Mouse (Mus musculus) retina, embryonic 14.5 days (tissue): ENCODE results near the gene H2-DMa.

Experiments
- DNase-seq: peaks from one replicate; pipeline ENCODE4 v3.0.0-alpha.2; 2015; ENCODE audit warnings: low spot score

H2-DMa gene

GRCm38 (mm10) chr17:34119249-34120179 lies at the start of gene H2-DMa:
H2-DMa (plus strand) TSS chr17:34119541.
- peak; percentile 99 for DNase-seq

GRCm38 (mm10) chr17:34072091-34072490 lies 47.2 kb upstream of the H2-DMa start:
- DNase-seq = no peak

DNA sequence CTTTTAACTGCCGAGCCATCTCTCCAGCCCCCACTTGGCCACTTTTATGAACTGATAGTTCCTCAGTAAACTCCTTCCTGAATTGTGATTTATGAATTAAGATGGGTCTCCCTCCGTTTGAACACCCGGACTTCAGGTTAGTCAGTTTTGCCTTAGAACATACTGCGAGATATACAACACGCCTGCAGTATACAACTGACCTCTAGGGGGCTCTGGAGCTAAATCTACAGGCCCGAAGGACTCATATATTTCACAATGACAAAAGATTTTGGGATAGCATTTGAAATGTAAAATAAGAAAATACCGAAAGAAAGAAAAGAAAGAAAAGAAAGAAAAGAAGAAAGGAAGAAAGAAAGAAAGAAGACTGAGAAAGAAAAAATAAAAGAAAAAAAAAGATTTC lies 44.1 kb upstream of the H2-DMa start:
- peak; percentile 81 for DNase-seq

GRCm38 (mm10) chr17:34077549-34077948 lies 41.8 kb upstream of the H2-DMa start:
- DNase-seq = peak; percentile 95

GRCm38 (mm10) chr17:34078148-34078547 lies 41.2 kb upstream of the H2-DMa start:
- DNase-seq = no peak

DNA sequence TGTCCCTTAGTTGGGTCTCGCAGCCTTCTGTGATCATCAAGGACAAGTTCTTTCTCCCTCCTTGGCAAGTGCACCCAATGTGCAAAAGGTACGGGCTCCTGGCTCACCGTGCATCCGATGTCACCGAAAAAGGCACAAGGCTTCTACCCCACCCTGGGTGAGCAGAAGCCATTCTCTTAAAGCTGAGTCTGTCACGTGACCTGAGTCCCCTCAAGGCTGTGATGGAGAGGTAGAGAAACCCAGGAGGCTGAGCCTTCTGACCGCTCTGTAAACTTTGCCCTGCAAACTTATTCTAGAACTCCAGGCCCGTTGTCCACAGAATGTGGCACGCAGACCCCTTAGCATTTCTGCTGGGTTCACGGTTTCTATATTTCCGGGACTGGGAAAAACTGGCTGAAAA lies 40.3 kb upstream of the H2-DMa start:
- no peak for DNase-seq

- peak; percentile 55 for DNase-seq
Measured at GRCm38 (mm10) chr17:34079621-34080020, 39.7 kb upstream of the H2-DMa start.

DNA sequence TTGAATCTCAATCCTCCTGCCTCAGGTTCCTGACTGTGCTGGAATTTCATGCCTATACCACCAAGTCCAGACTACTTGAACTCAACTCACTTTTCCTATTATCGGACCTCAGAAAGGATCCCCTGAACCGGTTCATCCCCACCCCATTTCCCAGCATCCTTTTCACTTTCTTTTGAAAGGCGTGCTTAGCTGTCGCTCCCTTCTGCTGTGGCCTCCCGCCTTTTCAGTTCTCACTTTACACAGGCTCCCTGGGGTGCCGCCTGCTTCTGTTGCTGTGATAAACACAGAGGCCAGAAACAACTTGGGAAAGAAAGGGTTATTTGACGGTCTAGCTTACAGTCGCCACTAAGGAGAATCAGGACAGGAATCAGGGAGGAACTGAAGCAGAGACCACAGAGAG lies 36.2 kb upstream of the H2-DMa start:
- DNase-seq = no peak

GRCm38 (mm10) chr17:34087386-34087785 lies 32.0 kb upstream of the H2-DMa start:
- no peak for DNase-seq

DNA sequence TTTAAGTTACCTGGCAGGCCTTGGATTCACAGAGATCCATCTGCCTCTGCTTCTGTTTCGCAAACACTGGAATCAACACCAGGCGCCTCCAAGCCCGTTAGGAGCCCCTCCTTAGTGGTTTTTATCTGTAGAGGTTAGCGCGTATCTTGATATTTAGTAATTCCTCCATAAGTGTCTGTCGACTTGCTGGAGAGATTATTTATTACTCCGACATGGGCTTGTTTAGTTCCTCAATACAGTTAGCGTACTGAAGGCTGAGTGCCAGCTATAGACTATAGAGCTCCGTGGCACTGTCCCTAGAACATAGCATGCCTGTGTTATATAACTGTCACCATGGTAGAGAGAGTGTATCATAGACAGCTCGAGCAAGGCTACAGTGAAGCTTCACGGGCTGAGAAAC lies 31.2 kb upstream of the H2-DMa start:
- no peak for DNase-seq

DNA sequence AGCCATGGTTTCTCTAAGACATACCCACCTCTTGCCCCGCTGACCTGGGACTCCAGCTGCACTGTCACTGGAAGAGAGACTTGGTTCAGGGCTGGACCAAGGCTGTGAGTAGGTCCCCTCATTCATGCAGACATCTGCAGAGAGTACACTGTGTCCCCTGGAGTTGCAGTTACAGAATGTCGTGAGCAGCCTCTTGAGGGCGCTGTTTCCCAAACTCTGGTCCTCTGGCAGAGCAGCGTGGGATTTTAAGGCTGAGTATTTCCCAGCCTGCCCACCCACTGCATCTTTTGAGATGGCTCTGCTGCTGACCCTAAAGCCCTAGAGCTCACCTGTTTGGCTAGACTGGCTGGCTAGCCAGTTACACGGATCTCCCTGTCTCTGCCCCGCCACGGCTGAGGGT lies 28.4 kb upstream of the H2-DMa start:
- peak; percentile 46 for DNase-seq

DNA sequence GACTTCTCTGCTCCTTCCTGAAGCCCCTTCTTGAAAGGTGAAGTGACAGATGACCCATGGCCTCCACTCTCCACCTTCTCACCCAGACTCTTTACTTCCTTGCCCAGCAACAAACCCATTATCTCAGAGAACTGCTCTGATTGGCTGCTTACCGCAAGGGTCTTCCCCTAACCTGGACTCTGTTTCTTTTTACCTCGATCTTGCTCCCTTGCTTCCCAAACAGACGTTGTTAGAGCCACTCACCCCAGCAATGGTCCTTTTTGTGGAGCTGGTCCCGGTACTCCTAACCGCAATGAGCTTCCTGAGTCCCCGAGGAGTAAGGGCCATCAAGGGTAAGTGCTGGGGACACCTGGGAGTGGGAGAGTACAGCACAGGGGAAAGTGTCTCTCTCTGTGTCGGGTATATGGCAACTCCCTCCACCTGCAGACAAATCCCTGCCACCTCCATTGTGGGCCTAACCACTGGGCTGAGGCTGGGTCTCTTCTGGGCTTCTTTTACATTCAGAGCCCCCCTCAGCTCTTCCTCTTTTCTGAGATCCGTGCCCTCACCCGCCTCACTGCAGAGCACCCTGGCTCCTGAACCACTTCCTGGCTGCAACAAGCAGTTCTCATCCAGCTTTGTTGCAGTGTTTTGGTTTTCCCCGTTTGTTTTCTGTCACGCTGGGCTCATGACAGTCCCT lies 27.0 kb upstream of the H2-DMa start, which contains the start of gene H2-Oa:
TSS of gene H2-Oa (plus strand) at position 144 of the 679 bp plus-strand sequence.
- no peak for DNase-seq

DNA sequence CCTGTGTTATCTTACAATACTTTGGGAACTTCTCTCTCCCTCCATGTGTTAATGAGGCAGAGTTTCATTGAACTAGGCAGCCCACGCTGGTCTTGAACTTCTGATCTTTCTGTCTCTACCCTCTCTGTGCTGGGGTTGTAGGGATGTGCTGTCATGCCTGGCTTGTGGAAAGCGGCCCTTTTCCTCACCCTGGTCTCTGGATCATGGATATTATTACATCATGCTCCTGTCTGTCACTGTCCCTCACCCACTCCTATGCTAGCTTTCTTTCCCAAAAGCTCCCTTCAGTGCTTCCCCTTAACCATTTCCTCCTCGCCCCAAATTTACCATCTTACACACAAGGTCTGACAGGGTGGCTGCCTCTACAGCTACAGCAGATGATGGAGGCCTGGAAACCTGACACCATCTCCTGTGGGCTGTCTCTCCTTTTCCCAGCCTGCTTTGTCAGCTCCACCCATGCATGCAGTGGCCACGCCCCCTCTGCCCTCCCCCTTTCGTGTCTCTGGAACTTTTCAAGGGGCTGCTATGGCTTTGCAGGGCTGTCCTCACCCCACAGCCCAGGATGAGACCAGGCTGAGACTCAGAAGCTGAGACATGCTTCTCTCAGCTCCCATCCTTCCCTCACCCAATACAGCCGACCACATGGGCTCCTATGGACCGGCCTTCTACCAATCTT lies 26.0 kb upstream of the H2-DMa start:
- peak; percentile 73 for DNase-seq

DNA sequence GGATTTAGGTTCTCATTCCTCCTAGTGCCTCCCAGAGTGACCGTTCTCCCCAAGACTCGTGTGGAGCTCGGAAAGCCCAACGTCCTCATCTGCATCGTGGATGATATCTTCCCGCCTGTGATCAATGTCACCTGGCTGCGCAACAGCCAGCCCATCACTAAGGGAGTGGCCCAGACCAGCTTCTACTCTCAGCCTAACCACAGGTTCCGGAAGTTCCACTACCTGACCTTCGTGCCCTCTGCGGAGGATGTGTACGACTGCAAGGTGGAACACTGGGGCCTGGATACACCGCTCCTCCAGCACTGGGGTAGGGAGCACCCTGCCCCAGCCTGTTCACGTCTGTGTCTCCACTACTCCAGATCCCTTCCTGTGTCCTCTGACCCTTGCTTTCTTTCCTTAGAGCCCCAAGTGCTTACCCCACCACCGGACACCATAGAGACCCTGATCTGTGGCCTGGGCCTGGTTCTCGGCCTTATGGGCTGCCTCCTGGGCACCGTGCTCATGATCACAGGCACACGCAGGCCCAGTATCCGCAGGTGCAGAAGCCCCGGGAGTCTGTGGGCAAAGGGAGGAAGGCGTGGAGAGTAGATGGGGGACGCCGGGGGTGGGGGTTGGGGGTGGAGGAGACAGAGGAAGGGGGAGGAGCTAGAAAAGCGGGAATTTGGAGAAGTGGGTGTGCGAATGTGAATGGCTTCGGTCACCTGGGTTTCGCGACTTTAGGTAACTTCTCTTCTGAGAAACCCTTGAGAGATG lies 24.9 kb upstream of the H2-DMa start:
- DNase-seq = no peak

- no peak for DNase-seq
Measured at GRCm38 (mm10) chr17:34096497-34097010, 22.8 kb upstream of the H2-DMa start.

DNA sequence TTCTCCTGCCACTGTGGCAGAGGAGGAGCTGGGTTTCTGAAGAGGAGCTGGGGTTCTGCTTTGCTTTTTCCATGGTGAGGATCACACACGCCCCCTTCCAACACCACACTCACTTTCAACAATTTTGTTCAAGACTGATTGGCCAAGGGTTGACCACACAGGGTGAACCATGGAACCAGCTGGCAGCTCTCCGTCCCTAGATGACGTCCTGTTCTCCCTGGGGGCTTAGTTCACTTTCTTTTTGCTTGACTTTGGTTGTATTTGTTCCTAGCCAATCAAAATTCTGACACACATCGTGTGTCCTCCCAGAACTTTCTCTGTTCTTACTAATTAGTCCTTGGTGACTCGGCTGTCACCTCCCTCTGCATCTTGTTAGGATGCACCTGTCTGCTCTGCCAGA lies 22.1 kb upstream of the H2-DMa start:
- no peak for DNase-seq

DNA sequence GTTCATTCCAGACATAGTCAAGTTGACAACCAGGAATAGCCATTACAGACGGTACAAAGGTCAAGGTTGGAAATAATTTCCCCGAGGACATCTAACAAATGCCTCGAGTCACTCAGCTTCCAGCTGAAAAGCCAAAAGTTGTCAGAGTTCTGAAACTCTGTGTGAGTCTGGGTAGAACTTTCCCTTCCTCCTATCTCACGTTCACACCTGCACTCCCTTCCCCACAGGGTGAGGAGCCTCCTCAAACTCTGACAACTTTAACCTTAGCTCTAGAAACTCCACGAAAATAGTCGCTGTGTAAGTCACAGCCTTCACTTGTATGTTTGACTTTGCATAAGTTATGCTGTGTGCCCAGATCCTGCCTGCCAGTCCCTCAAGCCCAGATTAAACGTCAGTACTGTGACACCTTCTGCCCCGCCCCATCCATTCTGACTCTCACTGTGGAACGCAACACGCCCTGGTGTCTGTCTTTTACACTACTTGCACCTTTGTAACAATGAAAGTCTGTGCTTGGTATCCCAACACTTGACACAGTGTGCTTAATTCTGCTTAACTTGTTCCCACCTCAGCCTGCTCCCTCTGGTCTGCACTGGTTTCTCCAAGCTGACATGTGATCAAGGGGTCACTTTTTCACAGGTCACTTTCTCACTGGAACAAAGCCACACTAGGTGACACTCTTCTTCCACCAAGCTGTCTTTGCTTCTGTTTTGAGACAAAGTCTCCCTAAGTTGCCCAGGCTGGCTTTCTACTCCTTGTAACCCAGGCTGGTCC lies 20.4 kb upstream of the H2-DMa start:
- no peak for DNase-seq

- no peak for DNase-seq
Measured at GRCm38 (mm10) chr17:34099531-34099930, 19.8 kb upstream of the H2-DMa start.

- DNase-seq = no peak
Measured at GRCm38 (mm10) chr17:34101185-34101584, 18.2 kb upstream of the H2-DMa start.

DNA sequence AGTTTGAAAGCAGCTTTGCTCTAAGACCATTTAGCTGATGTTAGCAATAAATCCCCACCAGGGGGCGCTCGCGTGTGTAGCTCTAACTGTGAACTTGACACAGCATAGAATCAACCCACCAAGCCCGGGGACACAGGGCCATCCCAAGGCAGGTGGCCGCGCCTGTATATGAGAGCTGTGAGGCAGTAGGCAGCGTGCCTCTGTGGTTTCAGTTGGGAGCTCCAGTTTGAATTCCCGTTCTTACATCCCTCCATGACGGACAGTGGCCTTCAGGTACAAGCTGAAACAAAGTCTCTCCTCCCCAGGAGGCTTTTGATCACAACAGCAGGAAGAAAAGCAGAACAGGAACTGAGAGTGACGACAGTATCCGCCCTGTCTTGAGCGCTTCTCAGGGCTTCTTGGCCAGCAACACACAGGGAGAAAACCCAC lies 17.7 kb upstream of the H2-DMa start:
- DNase-seq = peak; percentile 99

GRCm38 (mm10) chr17:34102831-34103230 lies 16.5 kb upstream of the H2-DMa start:
- no peak for DNase-seq
